Mouse (Mus musculus): ENCODE data around the gene Eml4. TPM values are rescaled to one million over a fixed set of nuclear protein-coding genes. Genes with fewer than 3 reads are reported as not detected.

The Eml4 gene
- polyA plus RNA-seq, 1 experiment: not detected

DNA sequence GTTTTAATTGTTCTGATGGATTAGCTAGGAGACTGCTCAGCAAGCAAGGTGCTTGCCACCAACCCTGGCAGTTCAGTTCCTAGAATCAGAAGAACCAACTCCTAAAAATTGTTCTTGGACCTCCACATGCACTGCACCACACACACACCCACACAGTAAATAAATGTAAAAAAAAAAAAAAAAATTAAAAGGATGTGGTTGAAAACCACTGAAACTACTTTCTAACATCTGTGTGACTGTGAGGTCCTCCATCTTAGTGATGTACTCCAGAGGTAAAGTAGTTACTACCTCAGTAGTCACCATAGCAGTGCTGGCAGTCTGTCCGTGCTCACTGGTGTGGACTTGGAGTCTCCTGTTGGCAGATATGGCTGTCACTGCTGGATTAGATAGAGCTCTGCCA lies 106.5 kb downstream of the Eml4 start:
- H3K4me3 ChIP-seq (ENCODE audit: insufficient read depth, low read depth, low read length): no peak overlapping the region
- H3K27ac ChIP-seq (ENCODE audit: insufficient read depth, low read depth, low read length): no peak overlapping the region
- H3K4me1 ChIP-seq (ENCODE audit: control insufficient read depth, insufficient read depth, low read length): no peaks in the 10 kb centered on the region
- 95% methylated on average over 1 of the region's 1 CpGs for WGBS
- TF ChIP-seq CTCF (IDR thresholded peaks at IDR 0.05; ENCODE audit: insufficient read depth, low read depth, low read length): no peak
- TF ChIP-seq POLR2A (IDR thresholded peaks at IDR 0.05; ENCODE audit: insufficient read depth, low read depth, low read length): no peak

DNA sequence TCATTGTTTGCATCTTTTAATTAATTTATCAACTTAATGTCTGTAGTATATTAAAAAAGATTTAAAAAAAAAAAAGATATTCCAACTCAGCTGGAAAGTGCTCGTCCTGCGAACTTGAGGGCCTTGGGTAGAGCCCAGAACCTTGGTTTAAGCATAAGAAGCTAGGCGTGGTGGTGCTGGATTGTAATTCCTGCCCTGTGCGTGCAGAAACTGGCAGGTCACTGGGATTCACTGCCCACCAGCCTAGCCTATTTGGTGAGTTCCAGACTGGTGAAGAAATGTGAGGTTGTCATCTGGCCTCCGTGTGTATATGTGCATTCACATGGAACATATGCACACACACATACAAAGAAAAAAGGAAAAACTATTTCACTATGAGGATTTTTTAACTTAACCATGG lies 115.2 kb downstream of the Eml4 start:
- Histone ChIP-seq H3K4me3 (ENCODE audit: insufficient read depth, low read depth, low read length) (no peak overlapping the region), H3K27ac (ENCODE audit: insufficient read depth, low read depth, low read length) (no peak overlapping the region), H3K4me1 (ENCODE audit: control insufficient read depth, insufficient read depth, low read length) (no peaks in the 10 kb centered on the region)
- TF ChIP-seq CTCF (IDR thresholded peaks at IDR 0.05; ENCODE audit: insufficient read depth, low read depth, low read length): no peak
- no peak for TF ChIP-seq POLR2A (IDR thresholded peaks at IDR 0.05; ENCODE audit: insufficient read depth, low read depth, low read length)
- 91% methylated on average over 5 of the region's 5 CpGs for WGBS

DNA sequence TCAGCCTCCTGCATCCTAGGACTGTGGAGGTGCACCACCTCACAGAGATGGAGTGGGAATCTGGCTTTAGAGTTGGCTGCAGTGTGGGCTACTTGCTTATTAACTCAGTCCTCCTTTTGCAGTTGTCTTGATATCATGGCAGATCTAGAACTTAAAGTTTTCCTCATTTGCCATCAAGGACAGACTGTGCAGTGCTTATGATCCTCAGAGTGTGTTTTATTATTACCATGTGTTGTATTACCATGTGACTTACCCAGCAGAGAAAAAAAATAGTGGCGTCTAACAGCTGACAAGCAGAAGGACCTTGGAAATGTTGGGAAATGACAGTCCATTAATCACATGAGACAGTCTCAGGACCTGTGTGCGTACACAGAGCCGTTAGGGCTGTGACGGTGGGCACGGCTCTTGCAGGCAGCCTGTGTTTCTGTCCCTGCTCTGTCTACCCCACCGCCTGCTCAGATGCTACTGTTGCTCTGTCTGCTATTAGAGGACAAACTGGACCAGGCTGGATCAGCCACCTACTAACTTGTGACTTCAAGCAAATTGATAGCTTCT lies 116.0 kb downstream of the Eml4 start:
- H3K4me1 ChIP-seq (ENCODE audit: control insufficient read depth, insufficient read depth, low read length): no peaks in the 10 kb centered on the region
- no peak overlapping the region for H3K4me3 ChIP-seq (ENCODE audit: insufficient read depth, low read depth, low read length)
- no peak overlapping the region for H3K27ac ChIP-seq (ENCODE audit: insufficient read depth, low read depth, low read length)
- no peak for TF ChIP-seq CTCF (IDR thresholded peaks at IDR 0.05; ENCODE audit: insufficient read depth, low read depth, low read length)
- no peak for TF ChIP-seq POLR2A (IDR thresholded peaks at IDR 0.05; ENCODE audit: insufficient read depth, low read depth, low read length)
- WGBS: 92% methylated on average over 6 of the region's 6 CpGs

DNA sequence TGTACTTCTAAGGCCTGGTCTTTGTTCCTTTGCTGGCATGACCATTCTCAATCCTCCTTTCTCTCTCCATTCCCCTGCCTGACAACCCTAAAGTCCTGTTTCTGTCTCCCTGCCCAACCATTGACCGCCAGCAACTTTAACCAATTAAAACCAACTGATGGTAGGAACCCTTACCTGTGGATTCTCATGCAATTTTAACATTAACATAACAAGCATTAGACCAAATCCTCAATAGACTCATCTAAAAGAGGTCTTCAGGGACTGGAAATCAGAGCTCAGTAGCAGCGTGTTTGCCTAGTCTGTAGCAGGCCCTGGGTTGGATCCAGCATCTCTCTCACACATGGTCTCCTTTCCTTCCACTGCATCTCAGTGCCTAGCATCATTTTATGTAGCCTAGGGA lies 118.9 kb downstream of the Eml4 start:
- 94% methylated on average over 2 of the region's 2 CpGs for WGBS
- H3K4me1 ChIP-seq (ENCODE audit: control insufficient read depth, insufficient read depth, low read length): no peaks in the 10 kb centered on the region
- no peak overlapping the region for H3K27ac ChIP-seq (ENCODE audit: insufficient read depth, low read depth, low read length)
- TF ChIP-seq CTCF (IDR thresholded peaks at IDR 0.05; ENCODE audit: insufficient read depth, low read depth, low read length): no peak
- no peak for TF ChIP-seq POLR2A (IDR thresholded peaks at IDR 0.05; ENCODE audit: insufficient read depth, low read depth, low read length)
- no peak overlapping the region for H3K4me3 ChIP-seq (ENCODE audit: insufficient read depth, low read depth, low read length)

DNA sequence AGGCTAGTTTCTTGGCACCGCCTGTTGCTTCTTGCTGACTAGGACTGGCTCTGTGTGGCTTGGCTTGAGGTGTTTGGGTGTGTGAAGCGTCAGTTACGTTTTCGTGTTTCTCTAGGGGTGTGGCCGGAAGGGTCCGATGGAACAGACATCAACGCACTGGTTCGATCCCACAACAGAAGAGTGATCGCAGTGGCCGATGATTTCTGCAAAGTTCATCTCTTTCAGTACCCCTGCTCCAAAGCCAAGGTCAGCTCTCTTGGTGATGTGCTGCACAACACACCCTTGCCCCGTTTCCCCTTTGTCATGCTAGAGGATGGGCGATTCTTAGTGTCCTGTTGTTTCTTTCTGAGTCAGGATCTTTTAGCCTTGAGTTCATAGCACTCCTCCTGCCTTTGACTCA lies 126.4 kb downstream of the Eml4 start:
- 96% methylated on average over 12 of the region's 12 CpGs for WGBS
- no peak for TF ChIP-seq CTCF (IDR thresholded peaks at IDR 0.05; ENCODE audit: insufficient read depth, low read depth, low read length)
- TF ChIP-seq POLR2A (IDR thresholded peaks at IDR 0.05; ENCODE audit: insufficient read depth, low read depth, low read length): no peak
- no peaks in the 10 kb centered on the region for H3K4me1 ChIP-seq (ENCODE audit: control insufficient read depth, insufficient read depth, low read length)
- no peak overlapping the region for H3K27ac ChIP-seq (ENCODE audit: insufficient read depth, low read depth, low read length)
- no peak overlapping the region for H3K4me3 ChIP-seq (ENCODE audit: insufficient read depth, low read depth, low read length)

DNA sequence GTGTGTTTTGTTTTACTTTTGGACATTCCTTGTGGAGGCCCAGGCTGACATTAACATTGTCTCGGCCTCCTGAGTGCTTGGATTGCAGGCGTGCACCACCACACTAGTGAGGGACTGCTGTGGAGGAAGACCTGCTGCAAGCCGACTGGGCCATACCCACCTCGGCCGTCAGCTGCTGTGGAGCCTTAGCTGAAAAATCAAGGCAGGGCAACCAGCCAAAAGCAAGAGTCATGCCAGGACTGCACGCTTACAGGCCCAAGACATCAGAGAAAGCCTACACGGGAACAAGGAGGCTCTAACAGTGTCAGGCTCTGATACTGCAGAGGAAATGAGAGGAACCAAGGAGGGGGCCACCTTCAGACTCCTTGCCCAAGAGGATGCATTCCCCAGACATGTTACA lies 130.8 kb downstream of the Eml4 start:
- no peaks in the 10 kb centered on the region for H3K4me1 ChIP-seq (ENCODE audit: control insufficient read depth, insufficient read depth, low read length)
- WGBS: 48% methylated on average over 7 of the region's 7 CpGs

DNA sequence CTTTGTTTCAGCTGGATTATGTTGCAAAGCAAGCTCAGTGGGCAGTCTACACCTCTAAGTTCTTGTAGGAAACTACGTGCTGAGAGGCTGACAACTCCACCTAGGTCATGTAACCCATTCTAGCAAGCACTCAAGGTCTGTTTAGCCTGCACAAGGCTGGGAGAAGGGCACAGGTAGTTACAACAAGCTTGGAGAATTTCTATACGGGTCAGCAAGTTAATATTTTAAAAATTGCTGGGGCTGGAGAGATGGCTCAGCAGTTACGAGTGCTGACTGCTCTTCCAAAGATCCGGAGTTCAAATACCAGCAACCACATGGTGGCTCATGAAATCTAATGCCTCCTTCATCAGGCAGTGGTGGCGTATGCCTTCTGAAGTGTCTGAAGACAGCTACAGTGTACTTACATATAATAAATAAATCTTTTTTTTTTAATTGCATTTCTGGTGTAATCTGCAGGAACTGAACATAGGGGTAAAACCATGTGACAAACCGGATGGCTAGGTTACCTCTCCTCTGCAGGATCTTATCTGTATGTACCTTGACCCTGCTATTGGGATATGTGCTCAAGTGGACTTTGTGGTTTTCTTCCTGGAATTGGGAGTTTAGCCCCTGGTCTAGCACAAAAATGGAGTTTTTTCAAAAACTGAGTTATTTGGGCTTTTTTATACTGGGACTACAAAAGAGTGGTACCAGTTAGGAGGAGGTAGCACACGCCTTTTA lies 132.2 kb downstream of the Eml4 start:
- H3K4me1 ChIP-seq (ENCODE audit: control insufficient read depth, insufficient read depth, low read length): no peaks in the 10 kb centered on the region
- TF ChIP-seq CTCF (IDR thresholded peaks at IDR 0.05; ENCODE audit: insufficient read depth, low read depth, low read length) (no peak), POLR2A (IDR thresholded peaks at IDR 0.05; ENCODE audit: insufficient read depth, low read depth, low read length) (no peak)
- WGBS: 95% methylated on average over 7 of the region's 7 CpGs
- H3K4me3 ChIP-seq (ENCODE audit: insufficient read depth, low read depth, low read length): no peak overlapping the region
- H3K27ac ChIP-seq (ENCODE audit: insufficient read depth, low read depth, low read length): no peak overlapping the region

More for the DNA sequence above, 130.8 kb downstream of the Eml4 start:
- H3K4me3 ChIP-seq (ENCODE audit: insufficient read depth, low read depth, low read length): no peak overlapping the region
- TF ChIP-seq CTCF (IDR thresholded peaks at IDR 0.05; ENCODE audit: insufficient read depth, low read depth, low read length) (no peak), POLR2A (IDR thresholded peaks at IDR 0.05; ENCODE audit: insufficient read depth, low read depth, low read length) (no peak)
- no peak overlapping the region for H3K27ac ChIP-seq (ENCODE audit: insufficient read depth, low read depth, low read length)

DNA sequence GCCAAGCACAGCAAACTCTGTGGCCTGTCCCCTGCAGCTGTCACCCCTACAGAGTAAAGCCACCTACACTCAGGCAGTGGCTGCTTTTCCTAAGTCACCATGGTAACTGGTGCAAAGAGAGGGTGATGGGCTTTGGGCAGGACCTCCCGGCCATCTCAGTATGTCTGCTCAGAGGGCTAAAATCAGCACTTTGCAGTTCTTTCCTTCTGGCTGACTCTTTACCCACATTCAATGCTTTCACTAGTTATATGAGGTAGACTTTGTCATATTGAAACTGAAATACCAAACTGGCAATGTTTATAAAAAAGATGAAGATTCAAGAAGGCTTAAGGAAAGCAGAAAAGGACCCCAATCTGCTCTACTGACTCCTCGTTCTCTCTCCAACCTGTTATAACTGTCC lies 133.1 kb downstream of the Eml4 start:
- TF ChIP-seq POLR2A (IDR thresholded peaks at IDR 0.05; ENCODE audit: insufficient read depth, low read depth, low read length) (no peak), CTCF (IDR thresholded peaks at IDR 0.05; ENCODE audit: insufficient read depth, low read depth, low read length) (no peak)
- H3K27ac ChIP-seq (ENCODE audit: insufficient read depth, low read depth, low read length): no peak overlapping the region
- WGBS: 77% methylated on average over 2 of the region's 2 CpGs
- no peaks in the 10 kb centered on the region for H3K4me1 ChIP-seq (ENCODE audit: control insufficient read depth, insufficient read depth, low read length)
- H3K4me3 ChIP-seq (ENCODE audit: insufficient read depth, low read depth, low read length): no peak overlapping the region

DNA sequence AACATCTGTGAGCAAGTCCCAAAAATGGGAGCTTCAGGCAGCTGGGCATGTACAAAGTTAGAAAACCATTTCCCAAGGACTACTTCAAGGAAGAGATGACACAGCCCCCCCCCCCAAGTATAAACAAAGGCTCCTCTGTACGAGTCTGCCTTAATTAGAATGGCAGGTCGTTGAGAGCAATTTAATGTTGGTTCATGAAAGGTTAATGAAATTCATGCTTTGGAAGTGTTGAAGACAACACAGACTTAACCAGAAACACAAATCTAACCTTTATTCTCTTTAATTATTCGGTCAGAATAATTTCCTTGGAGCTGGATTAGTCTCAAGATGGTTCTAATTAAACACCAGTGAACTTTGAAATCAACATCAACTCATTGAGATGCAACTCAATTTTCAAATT lies 137.0 kb downstream of the Eml4 start:
- WGBS: 45% methylated on average over 3 of the region's 3 CpGs
- TF ChIP-seq POLR2A (IDR thresholded peaks at IDR 0.05; ENCODE audit: insufficient read depth, low read depth, low read length): no peak
- no peak for TF ChIP-seq CTCF (IDR thresholded peaks at IDR 0.05; ENCODE audit: insufficient read depth, low read depth, low read length)
- Histone ChIP-seq H3K4me1 (ENCODE audit: control insufficient read depth, insufficient read depth, low read length) (no peaks in the 10 kb centered on the region), H3K27ac (ENCODE audit: insufficient read depth, low read depth, low read length) (no peak overlapping the region), H3K4me3 (ENCODE audit: insufficient read depth, low read depth, low read length) (no peak overlapping the region)
